9 mouse cellular contexts compared by ENCODE assay signal in genomic region chr9:13530575-13530974, GRCm38 (mm10).
"Had no signal": no experiment of that assay in that cellular context is flagged by ENCODE, and none has a peak within 500 bp of the region (broad histone marks: within the 10 kb centered on the region; RNA-seq: fewer than 3 reads in every experiment).

No protein-coding gene starts in this region.

- H3K4me2 ChIP-seq: midbrain, embryonic 12.5 days; stomach, embryonic 15.5 days had no signal

- H3K4me1 ChIP-seq: stomach, embryonic 15.5 days had no signal

- DNase-seq: kidney, adult 8-10 months; kidney, postnatal 10 days; lung, adult 18-20 months; right cerebral cortex, postnatal 14 days; thymus, adult 2 months had no signal

- H3K36me3 ChIP-seq: midbrain, embryonic 12.5 days had no signal

- H3K27me3 ChIP-seq: midbrain, embryonic 12.5 days; stomach, embryonic 15.5 days had no signal

- H3K27ac ChIP-seq: left cerebral cortex, adult 2 months; liver, embryonic 14.5 days; midbrain, embryonic 12.5 days; stomach, embryonic 15.5 days had no signal

- H3K4me3 ChIP-seq: left cerebral cortex, adult 2 months; midbrain, embryonic 12.5 days; stomach, embryonic 15.5 days had no signal

- H3K9ac ChIP-seq: liver, embryonic 14.5 days; midbrain, embryonic 12.5 days; stomach, embryonic 15.5 days had no signal

- H3K9me3 ChIP-seq: stomach, embryonic 15.5 days had no signal
